Mouse (Mus musculus) heart, postnatal 25 days (tissue): Measurements from ENCODE around the gene Ptprc. TPM values are rescaled to one million over a fixed set of nuclear protein-coding genes. Genes with fewer than 3 reads are reported as not detected.
A peak's percentile ranks its signal among the peaks of the same experiment; 100 is the strongest.

Experiments used
- DNase-seq: peaks from one replicate; pipeline ENCODE4 v3.0.0; 2022; ENCODE audit warnings: low spot score
- intact Hi-C: fragments of 180-260 bp; cut with DNase I; formaldehyde crosslinking; loops from one replicate; pipeline ENCODE4 v1.15.1; 2025
- total RNA-seq, 2 experiments: library from RNA; stranded (reverse); gene quantifications; 2 replicates each; pipeline ENCODE4 v1.2.3; 2021

Ptprc gene
- 1 to 10 TPM; 4.1 to 6.0 TPM for total RNA-seq

- no peak for DNase-seq
- intact Hi-C loops: no loop called here
Observed at GRCm38 (mm10) chr1:138175494-138175893, at the start of gene Ptprc. Ptprc (minus strand) TSS chr1:138175708.

DNA sequence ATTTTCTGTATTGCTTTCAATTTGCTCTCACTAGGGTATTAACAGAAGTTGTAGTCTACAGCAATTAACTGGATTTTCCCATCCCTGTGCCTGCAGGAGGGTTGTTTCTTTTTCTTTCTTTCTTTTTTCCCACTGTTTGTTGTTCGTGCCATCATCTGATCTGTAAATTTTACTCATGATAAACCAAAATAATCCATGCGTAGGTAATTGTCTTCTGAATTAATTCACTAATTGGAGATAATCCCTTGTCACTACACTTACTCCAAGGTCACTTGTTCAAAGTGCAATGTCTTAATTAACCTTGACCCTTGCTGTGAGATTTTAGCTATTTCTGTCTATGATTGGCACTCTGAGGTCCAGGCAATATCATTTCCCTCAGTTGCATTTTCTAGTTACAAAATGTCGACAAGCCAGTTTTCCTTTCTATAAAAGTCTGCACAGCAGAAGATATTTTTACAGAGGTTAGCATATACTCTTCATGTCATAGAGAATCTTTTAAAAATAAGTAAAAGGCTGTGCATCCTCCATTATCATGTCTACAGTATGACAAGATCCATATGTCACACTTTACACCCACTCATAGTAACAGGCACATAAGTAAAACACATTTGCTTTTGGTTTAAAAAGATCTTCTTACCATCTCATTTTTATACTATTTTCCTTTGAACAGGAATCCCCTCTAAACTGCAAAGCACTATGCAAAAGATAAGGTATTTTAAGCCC is 39.4 kb upstream of the Ptprc start:
- DNase-seq: no peak
- intact Hi-C loops: no loop called here

DNA sequence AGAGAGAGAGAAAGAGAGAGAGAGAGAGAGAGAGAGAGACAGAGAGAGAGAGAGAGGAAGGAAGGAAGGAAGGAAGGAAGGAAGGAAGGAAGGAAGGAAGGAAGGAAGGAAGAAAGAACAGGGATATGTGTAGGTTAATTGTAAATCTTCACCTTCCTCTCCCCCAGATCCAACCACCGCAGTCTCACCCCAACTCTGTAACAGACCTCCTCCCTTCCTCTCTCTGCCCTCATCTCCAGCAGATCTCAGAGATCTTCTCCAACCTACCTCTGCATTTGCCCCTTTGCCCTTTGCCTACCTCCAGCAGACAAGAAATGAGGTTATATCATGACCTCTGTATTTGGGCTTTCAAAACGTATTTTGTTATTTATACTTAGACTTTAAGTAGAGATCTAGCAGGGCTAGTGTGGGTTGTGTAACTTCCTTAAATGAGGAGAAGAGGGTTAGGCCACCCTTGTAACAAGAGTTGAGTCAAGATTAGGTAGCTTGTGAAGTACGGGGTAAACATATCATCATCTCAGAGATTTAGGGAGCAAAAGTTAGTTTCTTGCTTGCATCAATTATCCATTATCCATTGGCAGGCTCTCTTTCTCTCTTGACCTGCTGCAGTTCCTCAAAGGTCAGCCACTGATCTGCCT is 35.0 kb upstream of the Ptprc start:
- DNase-seq: no peak
- intact Hi-C loops: no loop called here

DNA sequence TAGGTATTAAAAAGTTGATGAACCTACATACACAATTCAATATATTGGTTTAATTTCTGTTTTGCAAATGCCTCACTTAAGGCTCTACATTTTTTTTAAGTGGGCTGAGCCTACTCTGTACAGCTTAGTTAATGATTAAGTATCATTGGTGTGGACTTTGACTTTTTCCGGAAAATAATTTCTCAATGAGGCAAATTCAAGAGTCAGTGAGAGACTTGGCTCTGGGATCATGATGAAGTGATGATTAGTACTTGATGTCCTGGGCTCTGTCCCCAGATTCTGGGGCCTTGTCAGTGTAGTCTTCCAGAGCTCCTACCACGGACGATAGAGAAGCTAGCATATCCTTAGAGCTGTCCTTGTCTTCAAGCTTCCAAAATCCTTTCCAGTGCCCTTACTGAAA is 34.2 kb upstream of the Ptprc start:
- no peak for DNase-seq
- intact Hi-C loops: no loop called here

- intact Hi-C loops: no loop called here
- no peak for DNase-seq
Observed at GRCm38 (mm10) chr1:138206041-138206440, 30.5 kb upstream of the Ptprc start.

DNA sequence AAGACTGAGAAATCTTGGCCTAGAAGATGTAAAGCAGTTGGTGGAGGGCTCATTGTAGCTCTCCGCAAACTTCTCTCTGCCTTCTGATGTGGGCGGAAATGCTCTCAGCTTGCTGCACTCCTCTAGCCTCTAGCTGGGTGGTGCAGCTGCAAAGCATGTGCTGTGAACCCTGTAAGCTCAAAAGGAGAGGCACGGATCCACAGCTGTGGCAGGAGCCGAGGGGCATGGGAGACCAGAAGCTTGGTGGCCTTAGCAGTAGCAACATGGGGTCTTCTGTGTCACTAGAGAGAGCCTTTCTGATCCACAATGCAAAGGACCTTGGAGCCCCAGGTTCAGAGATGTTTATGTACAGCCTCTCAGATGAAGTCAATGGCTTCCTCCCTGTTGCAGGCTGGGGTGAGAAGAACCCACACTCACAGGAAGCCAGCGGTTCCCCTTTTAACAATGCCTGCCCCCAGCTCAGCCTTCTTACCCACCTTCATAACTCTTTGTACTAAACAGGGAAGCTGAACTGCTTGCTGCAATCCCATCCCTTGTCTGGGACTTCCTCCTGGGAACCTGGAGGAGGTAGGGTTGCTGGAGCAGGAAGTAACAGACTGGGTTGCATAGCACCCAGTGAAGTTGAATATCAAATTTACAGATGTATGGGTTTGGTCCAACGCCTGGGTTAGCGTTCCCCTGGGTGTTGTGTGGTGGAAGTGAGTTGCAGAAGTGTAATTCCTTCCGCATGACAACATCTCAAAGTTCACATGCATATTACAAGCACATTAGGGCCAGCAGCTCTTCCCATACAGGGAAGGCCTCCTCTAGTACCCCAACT is 16.4 kb upstream of the Ptprc start:
- intact Hi-C loops: loop anchor here (10.0 kb wide), 1 partner anchor 53 kb away; no protein-coding TSS in a partner anchor

GRCm38 (mm10) chr1:138188131-138188530 is 12.6 kb upstream of the Ptprc start:
- intact Hi-C loops: no loop called here
- DNase-seq: no peak

More for the DNA sequence above, 16.4 kb upstream of the Ptprc start:
- DNase-seq: peak; percentile 10

GRCm38 (mm10) chr1:138185904-138186303 is 10.4 kb upstream of the Ptprc start:
- no peak for DNase-seq
- intact Hi-C loops: no loop called here

- DNase-seq: no peak
- intact Hi-C loops: no loop called here
Observed at GRCm38 (mm10) chr1:138180081-138180480, 4.6 kb upstream of the Ptprc start.

- DNase-seq: no peak
- intact Hi-C loops: no loop called here
Observed at GRCm38 (mm10) chr1:138174705-138175492, 609 bp downstream of the Ptprc start.

DNA sequence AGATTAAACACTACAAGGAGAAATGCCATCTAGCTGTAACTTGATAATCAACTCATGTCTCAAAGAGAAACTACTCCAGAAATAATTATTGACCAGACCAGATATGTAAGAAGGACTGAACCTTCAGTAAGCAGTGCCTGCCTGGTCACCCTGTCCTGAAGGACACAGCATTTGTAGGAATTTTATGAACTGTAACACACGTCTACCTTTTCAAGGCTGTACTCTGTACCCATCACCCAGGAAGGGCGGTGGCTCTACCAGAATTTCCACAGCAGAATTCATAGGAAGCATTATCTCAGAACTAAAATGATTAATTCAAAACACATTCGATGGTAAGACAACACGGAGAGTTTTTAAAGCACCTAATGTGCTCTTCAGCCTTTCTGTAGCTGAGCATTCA is 1.4 kb downstream of the Ptprc start:
- intact Hi-C loops: no loop called here

DNA sequence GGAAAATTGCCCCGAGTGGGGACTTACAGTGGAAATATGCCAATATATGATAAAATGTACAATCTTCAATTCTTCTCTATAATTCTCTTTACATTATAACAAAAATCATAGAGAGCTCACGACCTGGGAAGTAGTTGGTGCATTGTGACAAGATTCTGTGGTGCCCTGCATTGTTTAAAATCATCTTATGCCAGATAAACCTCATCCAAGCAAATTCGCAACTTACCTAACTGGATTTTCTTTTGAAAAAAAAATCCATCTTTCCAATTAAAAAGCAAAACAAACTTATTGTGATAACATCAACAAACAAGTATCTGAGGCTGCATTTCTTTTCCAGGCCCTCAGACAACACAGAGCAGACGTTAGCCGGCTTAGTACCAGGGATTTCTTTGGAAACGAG is 1.8 kb downstream of the Ptprc start:
- DNase-seq: no peak
- intact Hi-C loops: no loop called here

More for the DNA sequence above, 1.4 kb downstream of the Ptprc start:
- no peak for DNase-seq

GRCm38 (mm10) chr1:138172547-138172946 is 3.0 kb downstream of the Ptprc start:
- intact Hi-C loops: no loop called here
- no peak for DNase-seq

DNA sequence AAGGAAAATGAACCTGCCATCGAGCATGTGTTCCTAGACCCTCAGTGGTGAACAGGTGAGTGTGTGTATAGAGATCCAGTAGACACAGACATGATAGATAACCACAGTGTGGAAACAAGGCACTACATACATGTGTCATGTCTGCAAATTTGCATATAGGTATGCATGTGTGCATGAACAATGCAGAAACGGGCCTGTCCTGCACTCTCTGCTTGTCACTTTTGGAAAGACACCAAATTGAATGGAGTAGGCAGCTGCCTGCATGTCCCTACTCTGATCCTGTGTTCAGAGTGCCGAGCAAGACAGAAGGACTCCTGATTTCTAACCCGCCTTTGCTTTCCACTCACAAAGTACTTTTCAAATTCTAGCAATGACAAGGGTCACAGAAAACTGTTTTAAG is 3.4 kb downstream of the Ptprc start:
- intact Hi-C loops: no loop called here
- no peak for DNase-seq

DNA sequence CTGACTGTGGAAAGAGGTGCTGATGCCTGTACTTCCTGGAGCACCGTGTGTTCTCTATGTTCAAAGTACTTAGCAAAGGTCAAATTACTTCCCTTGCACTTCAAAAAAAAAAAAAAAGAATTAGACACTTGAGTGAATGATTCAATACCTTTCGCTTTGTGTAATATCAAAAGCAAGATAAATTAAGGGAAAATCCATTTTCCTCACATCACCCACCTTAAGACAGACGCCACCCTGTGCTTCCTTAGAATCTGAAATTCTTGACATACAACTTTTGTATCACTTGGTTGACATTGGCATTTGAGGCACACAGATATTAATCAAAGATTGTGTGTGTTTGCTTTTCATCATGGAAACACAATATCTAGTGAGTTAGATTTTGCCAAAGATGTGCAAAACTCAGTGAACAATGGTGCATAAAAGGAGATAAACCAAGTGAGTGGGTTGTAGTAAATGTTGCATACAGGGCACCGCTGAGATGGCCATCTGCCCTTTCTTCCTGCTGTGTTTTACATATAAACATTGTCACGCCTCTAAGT is 9.2 kb downstream of the Ptprc start:
- intact Hi-C loops: no loop called here
- DNase-seq: no peak

GRCm38 (mm10) chr1:138162638-138163037 is 12.9 kb downstream of the Ptprc start:
- intact Hi-C loops: no loop called here
- DNase-seq: no peak

GRCm38 (mm10) chr1:138158921-138159320 is 16.6 kb downstream of the Ptprc start:
- no peak for DNase-seq
- intact Hi-C loops: no loop called here

DNA sequence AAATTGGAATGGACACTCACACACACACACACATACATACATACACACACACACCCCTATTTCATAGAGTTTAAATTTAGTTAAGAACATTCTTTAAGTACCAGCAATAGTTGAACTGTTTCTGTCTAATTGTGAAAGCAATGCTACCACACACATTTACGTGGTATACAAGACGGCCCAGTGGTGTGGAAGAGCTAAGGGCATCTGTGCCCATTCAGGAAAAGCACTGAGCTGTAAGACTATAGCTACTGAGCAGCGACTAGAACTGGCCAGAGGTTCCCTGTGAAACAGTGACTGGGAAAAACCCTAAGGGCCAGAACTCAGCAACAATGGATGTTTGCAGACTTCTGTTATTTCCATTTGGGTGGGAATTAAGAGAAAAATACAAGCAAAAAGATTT is 17.3 kb downstream of the Ptprc start:
- intact Hi-C loops: no loop called here
- no peak for DNase-seq

DNA sequence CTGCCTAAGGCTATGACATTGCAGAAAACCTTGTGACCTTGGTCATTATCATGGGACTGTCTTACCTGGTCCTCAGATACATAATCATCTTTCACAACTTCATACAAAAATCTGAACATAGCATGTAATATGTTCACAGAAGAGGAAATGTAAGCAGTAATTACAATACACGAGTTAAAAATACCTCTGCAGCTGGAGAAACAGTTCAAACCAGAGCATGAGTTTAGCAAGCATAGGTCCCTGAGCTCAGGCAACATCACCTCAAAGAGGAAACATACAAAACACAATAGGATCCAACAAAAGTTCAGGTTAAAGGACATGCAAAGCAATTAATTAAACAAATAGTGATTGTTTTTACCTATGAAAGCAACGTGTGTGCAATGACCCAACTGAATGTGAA is 17.8 kb downstream of the Ptprc start:
- DNase-seq: no peak
- intact Hi-C loops: no loop called here

GRCm38 (mm10) chr1:138157008-138157407 is 18.5 kb downstream of the Ptprc start:
- intact Hi-C loops: no loop called here
- no peak for DNase-seq
